Mouse (Mus musculus) fat pad, adult 2 months (tissue): Measurements from ENCODE around the gene Sec22a.
A peak's percentile ranks its signal among the peaks of the same experiment; 100 is the strongest.

Experiments
- DNase-seq: peaks from one replicate; pipeline ENCODE4 v3.0.0-alpha.2; 2011; ENCODE audit warnings: low read depth, low spot score; ENCODE audit errors: extremely low read depth

The Sec22a gene

DNA sequence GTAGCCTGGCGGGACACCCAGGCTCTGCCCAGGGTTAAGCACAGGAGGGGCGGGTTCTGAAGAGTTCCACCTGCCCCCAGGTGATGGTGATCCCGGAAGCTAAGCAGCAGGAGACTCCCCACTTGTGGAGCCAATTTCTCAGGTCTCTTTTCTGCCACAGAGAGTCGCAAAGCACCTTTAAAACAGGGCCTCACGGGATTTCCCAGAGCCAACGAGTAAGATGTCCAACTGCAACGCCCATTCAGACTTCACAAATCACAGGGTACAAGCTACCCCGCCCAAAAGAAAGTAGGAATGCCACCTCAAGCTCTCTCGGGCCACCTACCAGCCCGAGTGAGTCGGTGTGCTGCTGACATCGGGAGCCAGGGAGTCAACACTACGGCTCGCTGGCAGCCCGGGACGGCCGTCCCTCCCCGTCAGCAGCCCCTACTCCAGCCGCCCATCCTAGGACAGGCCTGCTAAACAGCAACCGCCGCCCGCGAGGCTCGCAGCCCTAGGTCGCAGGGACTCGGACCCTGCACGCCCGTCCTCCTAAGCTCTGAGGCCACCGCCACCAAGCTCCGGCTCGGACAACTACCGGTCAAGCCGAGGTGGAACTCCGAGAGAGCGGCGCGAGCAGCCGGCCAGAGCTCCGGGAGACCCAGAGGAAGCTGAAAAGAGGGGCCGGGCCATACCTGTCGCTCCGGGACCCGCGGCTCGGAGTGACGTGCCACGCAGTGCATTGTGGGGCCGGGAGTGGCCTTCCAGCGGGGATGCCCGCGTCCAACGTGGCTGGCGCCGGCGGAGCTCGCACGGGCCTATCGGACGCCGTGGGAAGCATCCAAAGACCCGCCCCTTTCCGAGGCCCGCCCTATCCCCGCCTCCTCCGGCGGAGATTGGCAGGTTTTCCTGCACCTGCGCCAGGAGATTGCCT is at the start of gene Sec22a:
Sec22a (minus strand) TSS at position 769 of the 913 bp plus-strand sequence.
- peak; percentile 36 for DNase-seq

DNA sequence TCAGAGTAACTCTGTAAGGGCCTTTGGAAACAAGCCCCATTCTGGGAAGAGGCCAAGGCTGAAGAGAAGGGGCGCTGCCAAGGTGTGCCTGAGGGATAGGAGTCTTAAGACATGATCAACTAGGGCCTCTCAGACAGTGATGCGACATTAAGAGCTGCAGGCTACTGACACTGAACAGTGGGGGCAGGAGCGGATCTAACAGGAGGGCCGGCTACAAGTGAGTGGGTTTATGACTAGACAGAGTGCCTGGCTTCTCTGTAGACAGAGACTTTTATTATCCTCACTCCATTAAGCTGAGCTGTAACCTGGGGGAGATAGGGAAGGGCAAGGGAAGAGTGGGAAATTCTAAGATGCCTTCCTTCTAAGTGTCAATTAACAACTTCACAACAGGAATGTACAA is 43.0 kb upstream of the Sec22a start:
- DNase-seq, result no peak

DNA sequence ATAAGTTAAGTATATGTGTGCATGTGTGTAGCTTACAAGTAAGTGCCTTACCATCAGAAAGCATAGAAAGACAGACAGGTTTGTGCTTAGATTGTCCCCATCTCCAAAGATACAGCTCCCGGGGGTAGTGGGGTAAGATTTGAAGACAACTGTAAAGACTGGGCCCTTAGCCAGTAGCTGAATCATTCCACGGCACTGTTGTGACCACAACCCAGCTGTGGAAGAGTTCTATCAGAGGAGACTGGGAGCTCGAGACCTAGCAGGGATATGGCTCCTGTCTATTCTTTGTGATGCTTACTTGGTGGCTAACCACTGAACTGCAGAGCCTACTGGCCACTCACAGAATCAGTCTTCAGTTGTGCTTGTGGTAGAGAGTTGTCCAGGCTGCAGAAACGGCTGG is 42.4 kb upstream of the Sec22a start:
- no peak for DNase-seq

DNA sequence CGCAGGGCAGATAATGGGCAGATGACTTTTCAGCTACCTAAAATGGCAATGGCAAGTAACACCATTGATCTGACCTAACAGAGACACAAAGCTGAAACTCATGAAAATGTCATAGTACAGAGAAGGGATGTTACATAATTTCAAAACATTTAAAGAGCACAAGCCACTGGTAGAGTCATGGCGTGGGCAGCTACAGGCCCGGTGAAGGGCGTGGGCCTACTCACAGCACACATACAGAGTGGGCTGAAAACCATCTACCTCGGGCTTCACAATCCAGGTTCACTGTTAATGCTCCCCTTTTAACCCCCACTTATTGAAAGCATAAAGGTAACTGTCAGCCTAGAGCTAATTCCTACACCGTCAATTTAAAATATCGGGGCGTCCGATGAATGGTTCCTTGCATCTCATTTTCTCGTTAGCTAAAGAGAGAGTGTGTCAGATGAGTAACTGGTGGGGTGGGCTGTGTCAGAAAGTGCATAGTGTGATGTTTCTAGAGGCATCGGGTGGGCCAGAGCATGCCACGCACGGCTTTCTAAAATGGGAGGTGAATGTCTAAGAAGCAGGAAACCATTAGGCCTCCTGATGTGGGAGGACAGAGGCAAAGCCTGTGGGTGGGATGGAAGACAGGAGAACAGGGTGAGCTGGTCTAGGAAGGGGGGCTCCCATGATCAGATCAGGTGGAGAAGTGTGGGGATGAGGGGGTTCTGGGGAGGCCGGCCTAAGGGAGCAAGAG is 41.8 kb upstream of the Sec22a start:
- no peak for DNase-seq

GRCm38 (mm10) chr16:35404864-35405263 is 41.1 kb upstream of the Sec22a start:
- DNase-seq, result no peak

DNA sequence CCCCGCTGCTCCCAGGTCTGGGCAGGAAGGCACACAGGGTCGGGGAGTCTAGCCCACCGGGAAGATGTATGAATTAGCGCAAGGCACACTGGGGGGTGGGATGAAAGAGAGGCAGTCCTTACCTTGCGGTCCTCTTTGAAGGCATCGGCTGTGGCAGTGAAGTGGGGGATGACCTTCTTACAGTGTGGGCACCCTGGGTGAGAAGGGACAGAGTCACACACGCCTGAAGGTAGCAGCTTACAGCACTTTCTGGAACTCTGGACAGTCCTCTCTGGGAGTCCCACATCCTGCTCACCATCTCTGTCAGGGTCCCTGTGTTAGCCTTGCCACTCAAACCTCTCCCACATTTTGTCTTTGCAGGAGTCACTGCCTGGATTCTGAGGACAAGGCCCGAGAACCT is 40.2 kb upstream of the Sec22a start:
- DNase-seq, result no peak

GRCm38 (mm10) chr16:35403356-35403755 is 39.6 kb upstream of the Sec22a start:
- DNase-seq, result no peak

DNA sequence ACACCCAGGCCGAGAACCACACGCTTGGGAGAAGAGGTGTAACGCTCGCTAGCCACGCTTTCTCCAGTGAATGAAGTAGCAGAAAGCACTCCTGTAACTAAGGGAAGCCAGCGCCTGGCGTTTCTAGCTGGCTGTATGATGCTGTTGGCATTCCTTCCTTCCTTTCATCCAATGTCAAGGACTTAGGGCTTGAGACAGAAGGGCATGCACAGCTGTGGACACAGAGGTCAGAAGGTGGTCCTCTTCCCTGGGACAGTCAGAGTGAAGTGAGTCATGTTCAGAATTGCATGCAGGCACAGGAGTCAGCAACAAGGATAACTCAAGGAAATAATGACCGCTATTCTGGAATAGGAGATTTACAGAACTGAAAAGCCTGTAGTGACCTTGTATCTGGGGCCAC is 29.1 kb upstream of the Sec22a start:
- DNase-seq, result no peak

- no peak for DNase-seq
Observed at GRCm38 (mm10) chr16:35385654-35386053, 21.9 kb upstream of the Sec22a start.

DNA sequence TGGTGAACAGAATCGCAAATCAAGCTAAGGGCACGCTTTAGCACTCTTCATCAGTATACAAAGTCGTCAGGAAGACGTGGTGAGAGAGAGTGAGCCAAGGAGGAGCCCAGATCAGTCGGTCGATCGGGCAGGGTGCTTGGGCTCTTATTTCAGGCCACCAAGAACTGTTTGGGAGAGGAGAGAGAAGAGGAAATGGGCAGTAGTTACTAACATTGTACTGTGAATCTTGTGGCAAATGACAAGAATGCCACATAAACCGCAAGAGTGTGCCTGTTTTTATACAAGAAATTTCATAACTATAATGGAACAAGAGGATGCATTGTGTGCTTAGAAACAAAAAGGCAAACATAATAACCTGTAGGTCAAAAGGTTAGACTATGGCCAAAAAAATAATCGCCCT is 16.3 kb upstream of the Sec22a start:
- DNase-seq, result no peak

DNA sequence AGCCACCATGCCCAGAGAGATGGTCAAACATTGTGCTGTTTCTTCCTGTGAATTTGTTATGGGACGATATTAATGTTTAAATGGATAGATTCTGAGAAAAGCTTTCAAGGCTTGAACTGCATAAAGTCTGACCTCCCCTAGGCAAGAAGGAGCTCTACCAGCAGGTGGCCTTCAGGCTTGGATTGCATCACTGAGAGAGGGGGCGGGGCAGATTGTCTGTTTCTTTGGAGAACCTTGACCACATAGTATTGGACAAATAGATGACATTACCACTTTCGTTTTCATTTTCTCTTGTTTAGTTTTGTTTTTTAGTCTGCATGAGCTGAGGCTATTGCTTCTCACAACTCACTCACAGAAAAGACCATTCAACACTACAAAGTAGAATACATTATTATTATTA is 15.6 kb upstream of the Sec22a start:
- DNase-seq, result no peak

DNA sequence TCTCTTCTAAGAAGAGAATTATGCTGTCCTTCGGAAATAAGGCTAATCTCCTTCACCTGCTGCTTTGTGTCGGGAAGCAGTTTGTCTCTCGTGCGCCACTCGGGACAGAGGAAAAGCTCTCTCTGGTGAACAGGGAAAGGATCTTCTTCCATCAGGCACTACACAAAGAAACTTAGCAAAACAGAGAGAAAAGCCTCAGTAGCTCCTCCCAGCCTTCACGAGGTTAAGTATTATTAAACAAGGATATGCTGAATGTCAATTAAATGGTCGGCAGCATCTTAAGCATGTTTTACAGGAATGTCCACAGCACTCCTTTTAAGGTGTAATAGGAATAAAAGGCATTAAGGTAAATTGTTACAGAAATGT is 328 bp upstream of the Sec22a start:
- no peak for DNase-seq

DNA sequence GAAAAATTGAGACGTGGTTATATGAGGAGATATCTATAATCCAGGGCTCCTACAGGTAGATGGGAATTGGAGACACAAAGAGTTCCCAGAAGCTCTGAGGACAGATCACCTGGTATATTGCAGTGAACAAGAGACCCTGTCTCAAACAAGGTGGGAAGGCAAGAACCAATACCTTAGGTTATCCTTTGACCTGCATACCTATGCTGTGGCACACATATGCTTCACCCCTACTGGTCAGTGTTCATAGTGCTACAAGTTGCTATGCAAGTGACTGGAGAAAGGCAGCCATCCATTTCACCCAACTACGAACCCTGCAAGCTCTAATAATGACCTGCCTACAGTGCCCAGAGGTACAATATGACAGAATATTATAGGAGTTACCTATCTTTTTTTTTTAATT is 1.5 kb downstream of the Sec22a start:
- DNase-seq, result no peak

DNA sequence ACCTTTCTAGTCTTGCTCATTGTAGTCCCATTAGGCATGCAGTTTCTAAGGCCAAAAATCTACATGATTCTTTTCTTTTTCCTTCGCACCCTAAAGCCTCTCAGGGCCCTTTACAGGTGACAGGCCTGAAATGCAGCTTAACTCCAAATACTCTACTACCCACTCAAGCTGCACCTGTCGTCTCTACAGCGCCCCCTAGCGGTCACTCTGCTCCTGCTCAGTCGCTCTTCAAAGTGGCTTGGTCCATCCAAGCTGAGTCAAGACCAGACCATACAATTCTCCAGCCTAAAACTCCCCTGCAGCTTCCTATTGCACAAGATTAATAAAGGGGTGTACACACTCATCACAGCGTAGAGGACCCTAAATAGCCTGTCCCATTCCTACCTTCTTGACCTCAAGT is 3.1 kb downstream of the Sec22a start:
- no peak for DNase-seq

- no peak for DNase-seq
Observed at GRCm38 (mm10) chr16:35357449-35357848, 6.3 kb downstream of the Sec22a start.

- DNase-seq, result no peak
Observed at GRCm38 (mm10) chr16:35330451-35330850, 33.3 kb downstream of the Sec22a start.

DNA sequence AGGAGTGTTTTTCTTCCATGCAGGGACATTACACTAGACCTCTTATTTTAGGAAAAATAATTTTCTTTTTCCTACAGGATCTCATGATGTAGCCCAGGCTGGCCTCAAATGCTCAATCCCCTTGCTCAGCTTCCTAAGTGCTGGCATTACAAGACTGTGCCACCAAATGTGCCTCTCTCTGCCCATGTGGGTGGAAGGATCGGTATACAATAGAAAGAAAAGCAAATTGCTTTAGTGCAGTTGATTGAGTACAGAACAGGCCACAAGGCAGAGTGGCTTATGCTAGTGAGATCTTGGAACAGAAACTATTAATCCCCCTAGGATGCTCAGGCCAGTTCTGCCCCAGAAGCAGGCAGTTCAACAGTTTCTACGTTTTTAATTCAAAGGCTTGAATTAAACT is 43.9 kb downstream of the Sec22a start:
- no peak for DNase-seq

DNA sequence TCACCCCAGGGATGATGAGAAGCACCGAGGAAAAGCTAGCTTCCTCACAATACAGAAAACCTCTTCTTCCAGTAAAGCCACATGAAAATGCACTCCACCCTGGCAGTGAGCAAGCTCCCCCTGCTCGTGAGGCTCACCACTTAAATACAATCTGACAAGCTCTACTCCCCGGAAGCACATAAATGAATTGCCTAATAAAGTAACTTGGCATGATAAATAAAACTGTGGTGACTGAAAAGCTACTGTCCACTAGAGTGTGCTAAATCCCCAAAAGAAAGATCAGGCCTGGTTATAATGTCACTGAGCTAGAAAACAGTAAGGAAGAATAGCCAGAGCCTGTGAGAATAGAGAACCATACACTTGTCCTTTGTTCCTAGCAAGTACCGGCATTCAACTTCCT is 44.4 kb downstream of the Sec22a start:
- no peak for DNase-seq

- DNase-seq, result no peak
Observed at GRCm38 (mm10) chr16:35318397-35318796, 45.3 kb downstream of the Sec22a start.

DNA sequence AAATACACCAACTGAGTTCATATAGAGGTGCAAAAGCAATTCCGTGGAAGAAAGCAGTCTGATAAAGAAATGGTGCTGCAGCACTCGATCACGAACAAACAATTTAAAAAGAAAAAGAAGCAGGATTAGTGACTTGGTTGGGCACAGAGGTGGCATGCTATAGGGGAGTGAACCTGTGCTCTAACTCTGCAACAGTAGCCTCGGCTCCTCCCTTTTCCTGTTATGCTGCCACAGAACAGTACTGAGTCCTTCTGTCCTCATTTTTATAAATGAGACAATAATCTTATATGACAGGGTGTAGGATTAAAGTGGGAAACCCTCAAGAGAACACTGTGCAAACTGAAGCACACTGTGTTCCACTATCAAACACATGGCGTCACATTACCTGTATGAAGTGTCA is 46.3 kb downstream of the Sec22a start:
- DNase-seq, result no peak

GRCm38 (mm10) chr16:35316856-35317264 is 46.9 kb downstream of the Sec22a start:
- no peak for DNase-seq

- no peak for DNase-seq
Observed at GRCm38 (mm10) chr16:35315496-35315895, 48.2 kb downstream of the Sec22a start.
